Mouse (Mus musculus) olfactory bulb, adult 2 months (tissue): Measurements from ENCODE around the gene Naglu.

Source experiments
- CTCF ChIP-seq: fragments of 200-500 bp; IDR thresholded peaks from 2 replicates; pipeline ENCODE4 v1.5.1; 2012; ENCODE audit warnings: low read depth, mild to moderate bottlenecking, low read length, moderate library complexity; ENCODE audit not compliant: insufficient read depth
- POLR2A ChIP-seq: fragments of 200-500 bp; IDR thresholded peaks from 2 replicates; pipeline ENCODE4 v1.6.1; 2012; ENCODE audit warnings: mild to moderate bottlenecking, low read depth, low read length, moderate library complexity; ENCODE audit not compliant: insufficient read depth

- TF ChIP-seq CTCF (no peak), POLR2A (no peak)
Observed at GRCm38 (mm10) chr11:101046440-101046839, 23.4 kb upstream of the Naglu start.
